Mouse (Mus musculus): ENCODE data around the gene Mrpl4. TPM values are rescaled to one million over a fixed set of nuclear protein-coding genes. Genes with fewer than 3 reads are reported as not detected.

Mrpl4 gene
- polyA plus RNA-seq (2015; fragmentation: Nextera tagmentation; extraction: Ambion mirVana) = 156 TPM in 2 replicates

- peak within 1 kb of the TSS; percentile 89 for H3K9ac ChIP-seq (ENCODE audit: low read length)
- peaks cover 11% of the 10 kb centered on the region for H3K4me1 ChIP-seq (replicated peaks; ENCODE audit: control insufficient read depth, insufficient read depth, low read length)
- H3K4me3 ChIP-seq (ENCODE audit: low read length) = peak within 1 kb of the TSS; percentile 91
- H3K27me3 ChIP-seq (ENCODE audit: control insufficient read depth, insufficient read depth, low read depth, low read length) = no peaks in the 10 kb centered on the region
- H3K4me2 ChIP-seq (ENCODE audit: low read depth, low read length) = peak within 1 kb of the TSS; percentile 77
- H3K27ac ChIP-seq (ENCODE audit: low read length) = peak within 1 kb of the TSS; percentile 84
- H3K36me3 ChIP-seq (ENCODE audit: control insufficient read depth, insufficient read depth, low read length) = peaks cover 22% of the 10 kb centered on the region
- peak; percentile 84 for ATAC-seq (ENCODE audit: low read depth)
- WGBS = under 1% methylated on average over 72 of the region's 72 CpGs
- no peaks in the 10 kb centered on the region for H3K9me3 ChIP-seq (ENCODE audit: control insufficient read depth, low read length)
Observed at GRCm38 (mm10) chr9:21002627-21003551, at the start of gene Mrpl4. Mrpl4 (plus strand) TSS chr9:21002738.

- Histone ChIP-seq H3K4me1 (replicated peaks; ENCODE audit: control insufficient read depth, insufficient read depth, low read length) (peaks cover 5% of the 10 kb centered on the region; the same call in 1 of the 2 replicates), H3K27me3 (ENCODE audit: control insufficient read depth, insufficient read depth, low read depth, low read length) (no peaks in the 10 kb centered on the region), H3K27ac (ENCODE audit: low read length) (peak overlapping the region; percentile 66), H3K9me3 (ENCODE audit: control insufficient read depth, low read length) (no peaks in the 10 kb centered on the region), H3K36me3 (ENCODE audit: control insufficient read depth, insufficient read depth, low read length) (no peaks in the 10 kb centered on the region), H3K4me3 (ENCODE audit: low read length) (no peak overlapping the region), H3K9ac (ENCODE audit: low read length) (no peak overlapping the region), H3K4me2 (ENCODE audit: low read depth, low read length) (no peak overlapping the region)
- 46% methylated on average over 3 of the region's 3 CpGs for whole genome bisulfite sequencing
- no peak for ATAC-seq (ENCODE audit: low read depth)
Observed at GRCm38 (mm10) chr9:20956989-20957388, 45.5 kb upstream of the Mrpl4 start.

- no peak within 1 kb of the TSS for H3K4me2 ChIP-seq (ENCODE audit: low read depth, low read length)
- no peaks in the 10 kb centered on the region for H3K27me3 ChIP-seq (ENCODE audit: control insufficient read depth, insufficient read depth, low read depth, low read length)
- 78% methylated on average over 2 of the region's 2 CpGs for WGBS
- no peak for ATAC-seq (ENCODE audit: low read depth)
- 0 out of 2 replicates have a peak, but pooled peaks cover 3% of the 10 kb centered on the region for H3K36me3 ChIP-seq (ENCODE audit: control insufficient read depth, insufficient read depth, low read length)
- no peak within 1 kb of the TSS for H3K4me3 ChIP-seq (ENCODE audit: low read length)
- H3K27ac ChIP-seq (ENCODE audit: low read length) = no peak within 1 kb of the TSS
- H3K9me3 ChIP-seq (ENCODE audit: control insufficient read depth, low read length) = no peaks in the 10 kb centered on the region
- H3K9ac ChIP-seq (ENCODE audit: low read length) = no peak within 1 kb of the TSS
- no peaks in the 10 kb centered on the region for H3K4me1 ChIP-seq (replicated peaks; ENCODE audit: control insufficient read depth, insufficient read depth, low read length)
Observed at GRCm38 (mm10) chr9:20959430-20959938, 43.1 kb upstream of the Mrpl4 start, which contains the start of gene Dnmt1. Dnmt1 (minus strand) TSS chr9:20959888.

GRCm38 (mm10) chr9:20961557-20961956 lies 41.0 kb upstream of the Mrpl4 start:
- 60% methylated on average over 9 of the region's 9 CpGs for WGBS
- no peak overlapping the region for H3K4me2 ChIP-seq (ENCODE audit: low read depth, low read length)
- H3K27me3 ChIP-seq (ENCODE audit: control insufficient read depth, insufficient read depth, low read depth, low read length) = no peaks in the 10 kb centered on the region
- no peaks in the 10 kb centered on the region for H3K9me3 ChIP-seq (ENCODE audit: control insufficient read depth, low read length)
- no peak overlapping the region for H3K4me3 ChIP-seq (ENCODE audit: low read length)
- no peak overlapping the region for H3K27ac ChIP-seq (ENCODE audit: low read length)
- H3K36me3 ChIP-seq (ENCODE audit: control insufficient read depth, insufficient read depth, low read length) = peaks cover 18% of the 10 kb centered on the region
- H3K4me1 ChIP-seq (replicated peaks; ENCODE audit: control insufficient read depth, insufficient read depth, low read length) = no peaks in the 10 kb centered on the region
- ATAC-seq (ENCODE audit: low read depth) = no peak
- no peak overlapping the region for H3K9ac ChIP-seq (ENCODE audit: low read length)

GRCm38 (mm10) chr9:20965606-20966005 lies 36.9 kb upstream of the Mrpl4 start:
- Histone ChIP-seq H3K27me3 (ENCODE audit: control insufficient read depth, insufficient read depth, low read depth, low read length) (no peaks in the 10 kb centered on the region), H3K27ac (ENCODE audit: low read length) (no peak overlapping the region), H3K9me3 (ENCODE audit: control insufficient read depth, low read length) (no peaks in the 10 kb centered on the region), H3K9ac (ENCODE audit: low read length) (no peak overlapping the region), H3K4me1 (replicated peaks; ENCODE audit: control insufficient read depth, insufficient read depth, low read length) (0 out of 2 replicates have a peak, but pooled peaks cover under 1% of the 10 kb centered on the region), H3K36me3 (ENCODE audit: control insufficient read depth, insufficient read depth, low read length) (peaks cover 44% of the 10 kb centered on the region), H3K4me3 (ENCODE audit: low read length) (no peak overlapping the region), H3K4me2 (ENCODE audit: low read depth, low read length) (no peak overlapping the region)
- 79% methylated on average over 4 of the region's 4 CpGs for WGBS
- ATAC-seq (ENCODE audit: low read depth) = no peak

GRCm38 (mm10) chr9:20966008-20966407 lies 36.5 kb upstream of the Mrpl4 start:
- Histone ChIP-seq H3K27me3 (ENCODE audit: control insufficient read depth, insufficient read depth, low read depth, low read length) (no peaks in the 10 kb centered on the region), H3K36me3 (ENCODE audit: control insufficient read depth, insufficient read depth, low read length) (peaks cover 44% of the 10 kb centered on the region), H3K27ac (ENCODE audit: low read length) (no peak overlapping the region), H3K4me2 (ENCODE audit: low read depth, low read length) (no peak overlapping the region), H3K9me3 (ENCODE audit: control insufficient read depth, low read length) (no peaks in the 10 kb centered on the region), H3K4me3 (ENCODE audit: low read length) (no peak overlapping the region), H3K4me1 (replicated peaks; ENCODE audit: control insufficient read depth, insufficient read depth, low read length) (peaks cover 3% of the 10 kb centered on the region; the same call in 1 of the 2 replicates), H3K9ac (ENCODE audit: low read length) (no peak overlapping the region)
- WGBS = 83% methylated on average over 3 of the region's 3 CpGs
- no peak for ATAC-seq (ENCODE audit: low read depth)

GRCm38 (mm10) chr9:20966747-20967146 lies 35.8 kb upstream of the Mrpl4 start:
- Histone ChIP-seq H3K4me1 (replicated peaks; ENCODE audit: control insufficient read depth, insufficient read depth, low read length) (peaks cover 8% of the 10 kb centered on the region), H3K9me3 (ENCODE audit: control insufficient read depth, low read length) (no peaks in the 10 kb centered on the region), H3K27ac (ENCODE audit: low read length) (no peak overlapping the region), H3K9ac (ENCODE audit: low read length) (no peak overlapping the region), H3K4me2 (ENCODE audit: low read depth, low read length) (no peak overlapping the region), H3K27me3 (ENCODE audit: control insufficient read depth, insufficient read depth, low read depth, low read length) (no peaks in the 10 kb centered on the region), H3K36me3 (ENCODE audit: control insufficient read depth, insufficient read depth, low read length) (peaks cover 44% of the 10 kb centered on the region), H3K4me3 (ENCODE audit: low read length) (no peak overlapping the region)
- WGBS = 85% methylated on average over 5 of the region's 5 CpGs
- ATAC-seq (ENCODE audit: low read depth) = no peak

- Histone ChIP-seq H3K27me3 (ENCODE audit: control insufficient read depth, insufficient read depth, low read depth, low read length) (no peaks in the 10 kb centered on the region), H3K4me1 (replicated peaks; ENCODE audit: control insufficient read depth, insufficient read depth, low read length) (peaks cover 43% of the 10 kb centered on the region), H3K9ac (ENCODE audit: low read length) (peak overlapping the region; percentile 24), H3K36me3 (ENCODE audit: control insufficient read depth, insufficient read depth, low read length) (peaks cover 25% of the 10 kb centered on the region), H3K27ac (ENCODE audit: low read length) (peak overlapping the region; percentile 94), H3K9me3 (ENCODE audit: control insufficient read depth, low read length) (no peaks in the 10 kb centered on the region), H3K4me2 (ENCODE audit: low read depth, low read length) (peak overlapping the region; percentile 83), H3K4me3 (ENCODE audit: low read length) (peak overlapping the region; percentile 18)
- 40% methylated on average over 7 of the region's 7 CpGs for WGBS
- ATAC-seq (ENCODE audit: low read depth) = peak; percentile 68
Observed at GRCm38 (mm10) chr9:20971751-20972140, 30.8 kb upstream of the Mrpl4 start.
